Mouse (Mus musculus) gastrocnemius, postnatal 10 days (tissue): ENCODE data around the gene Olfr1420. TPM values are rescaled to one million over a fixed set of nuclear protein-coding genes. Genes with fewer than 3 reads are reported as not detected.

Experiments used
- microRNA-seq, 2 experiments: library from miRNA; unstranded; fragments of <30 nt; microRNA quantifications; one replicate each; pipeline ENCODE4 v1.2.0; 2021
- total RNA-seq, 2 experiments: library from RNA; stranded (reverse); gene quantifications; 2 replicates each; pipeline ENCODE4 v1.2.3; 2021

The Olfr1420 gene
- total RNA-seq, 2 experiments from 2014 or later: not detected

Small RNA genes within 50 kb of the gene (microRNA-seq; reads per million reads assigned to microRNA genes)
- 2.0 to 2.9 reads per million in 2 experiments for gene Mir6994

Other genes starting within 250 kb of the Olfr1420 start
- gene Ms4a3, start 245.7 kb upstream of the Olfr1420 start, total RNA-seq: under 1 TPM in 1 of 2 experiments, not detected in 1; 0.27 TPM
- gene Oosp2, start 226.0 kb upstream of the Olfr1420 start, total RNA-seq: not detected
- gene Oosp1, start 195.4 kb upstream of the Olfr1420 start, total RNA-seq: not detected
- gene Oosp3, start 189.5 kb upstream of the Olfr1420 start, total RNA-seq: not detected
- not detected for gene Gif, start 139.0 kb upstream of the Olfr1420 start, total RNA-seq
- 10 to 100 TPM; 37.4 to 46.0 TPM for gene Mrpl16, start 116.2 kb upstream of the Olfr1420 start, total RNA-seq
- 1 to 10 TPM; 2.0 to 2.4 TPM for gene Stx3, start 67.2 kb upstream of the Olfr1420 start, total RNA-seq
- not detected for gene Olfr1417, start 47.3 kb upstream of the Olfr1420 start, total RNA-seq
- not detected for gene Olfr1418, start 25.5 kb upstream of the Olfr1420 start, total RNA-seq
- gene Olfr1419, start 11.5 kb upstream of the Olfr1420 start, total RNA-seq: not detected
- 10 to 100 TPM; 25.1 to 28.3 TPM for gene Patl1, start 25.8 kb downstream of the Olfr1420 start, total RNA-seq
- gene Osbp, start 79.4 kb downstream of the Olfr1420 start, total RNA-seq: 10 to 100 TPM; 77.5 to 77.9 TPM
- gene Olfr1423, start 154.8 kb downstream of the Olfr1420 start, total RNA-seq: not detected
- not detected for gene Olfr1424, start 176.1 kb downstream of the Olfr1420 start, total RNA-seq
- gene Olfr1425, start 191.2 kb downstream of the Olfr1420 start, total RNA-seq: not detected
- gene Olfr1426, start 205.4 kb downstream of the Olfr1420 start, total RNA-seq: not detected
- gene Olfr1427, start 216.8 kb downstream of the Olfr1420 start, total RNA-seq: not detected
- gene Olfr1428, start 229.3 kb downstream of the Olfr1420 start, total RNA-seq: not detected
- gene Olfr76, start 236.6 kb downstream of the Olfr1420 start, total RNA-seq: not detected